Mouse (Mus musculus): ENCODE results near the gene Mast4. TPM values are rescaled to one million over a fixed set of nuclear protein-coding genes. Genes with fewer than 3 reads are reported as not detected.

Mast4 gene
- total and polyA plus RNA-seq, 3 experiments = 0.99 to 7.4 (median 6.1) TPM

GRCm38 (mm10) chr13:103225895-103226815 is 108.1 kb downstream of the Mast4 start:
- no peak overlapping the region for H3K9ac ChIP-seq (ENCODE audit: insufficient read depth, low read depth)
- no peak for DNase-seq (ENCODE audit: extremely low read depth)
- dilution Hi-C loops (cut with MboI; ENCODE audit: extremely low pct_ligation_motif_present, extremely low pct_unique_long_range_greater_than_20kb, low sequenced_read_pairs) (no loop called here), in situ Hi-C loops (cut with MboI; ENCODE audit: low pct_ligation_motif_present, low pct_unique_long_range_greater_than_20kb, low sequenced_read_pairs) (no loop called here)
- H3K4me1 ChIP-seq (ENCODE audit: control insufficient read depth in 1 of 2, insufficient read depth in 2 of 2) = no peaks in the 10 kb centered on the region
- H3K4me2 ChIP-seq (ENCODE audit: insufficient read depth, low read depth, poor library complexity, severe bottlenecking) = no peak overlapping the region
- H3K4me3 ChIP-seq (replicated peaks in 1 of 3; ENCODE audit: low read depth in 2 of 3, low read length in 2 of 3, poor library complexity in 1 of 3) = no peak overlapping the region
- TF ChIP-seq MYC (IDR thresholded peaks at IDR 0.05; ENCODE audit: low read depth, low read length) = no peak
- TF ChIP-seq JUN (IDR thresholded peaks at IDR 0.05; ENCODE audit: insufficient read depth, low read depth, low read length) = no peak
- TF ChIP-seq ELF1 (IDR thresholded peaks at IDR 0.05; ENCODE audit: low read depth, low read length) = no peak
- no peak for TF ChIP-seq SIN3A (IDR thresholded peaks at IDR 0.05; ENCODE audit: low read length)
- TF ChIP-seq JUND (conservative IDR thresholded peaks at IDR 0.05; ENCODE audit: low read depth, low read length) = no peak
- no peak for TF ChIP-seq CTCF (conservative IDR thresholded peaks at IDR 0.05 in 1 of 2, IDR thresholded peaks at IDR 0.05 in 1 of 2; ENCODE audit: low read depth in 2 of 2, low read length in 2 of 2)
- TF ChIP-seq POLR2A (IDR thresholded peaks at IDR 0.05; ENCODE audit: low read depth, low read length) = no peak
- TF ChIP-seq E2F4 (IDR thresholded peaks at IDR 0.05; ENCODE audit: insufficient replicate concordance, low read depth, low read length) = no peak
- TF ChIP-seq IRF4 (IDR thresholded peaks at IDR 0.05; ENCODE audit: low read depth, low read length) = no peak
- no peak for TF ChIP-seq UBTF (IDR thresholded peaks at IDR 0.05; ENCODE audit: low read depth, low read length)
- TF ChIP-seq TBP (conservative IDR thresholded peaks at IDR 0.05; ENCODE audit: low read depth, low read length) = no peak
- TF ChIP-seq BHLHE40 (IDR thresholded peaks at IDR 0.05; ENCODE audit: low read depth, low read length) = no peak
- H3K27ac ChIP-seq (ENCODE audit: insufficient read depth, low read depth) = no peak overlapping the region
- no peaks in the 10 kb centered on the region for H3K36me3 ChIP-seq (replicated peaks in 1 of 2; ENCODE audit: control insufficient read depth in 1 of 2, insufficient read depth in 1 of 2, low read length in 1 of 2)
- no peaks in the 10 kb centered on the region for H3K27me3 ChIP-seq (replicated peaks)
- no peaks in the 10 kb centered on the region for H3K9me3 ChIP-seq (replicated peaks; ENCODE audit: low read length)
- H3K79me2 ChIP-seq (replicated peaks; ENCODE audit: control insufficient read depth, extremely low read depth, insufficient read depth, poor library complexity, severe bottlenecking) = no peaks in the 10 kb centered on the region

- H3K79me2 ChIP-seq (replicated peaks; ENCODE audit: control insufficient read depth, extremely low read depth, insufficient read depth, poor library complexity, severe bottlenecking) = no peaks in the 10 kb centered on the region
- no peak for DNase-seq (ENCODE audit: extremely low read depth)
- no peak overlapping the region for H3K27ac ChIP-seq (ENCODE audit: insufficient read depth, low read depth)
- no peak overlapping the region for H3K4me3 ChIP-seq (replicated peaks in 1 of 3; ENCODE audit: low read depth in 2 of 3, low read length in 2 of 3, poor library complexity in 1 of 3)
- no peak for TF ChIP-seq MEF2A (IDR thresholded peaks at IDR 0.05; ENCODE audit: borderline replicate concordance, low read depth, low read length)
- no peak for TF ChIP-seq ZKSCAN1 (IDR thresholded peaks at IDR 0.05; ENCODE audit: borderline replicate concordance, low read depth, low read length)
- no peak for TF ChIP-seq TCF12 (IDR thresholded peaks at IDR 0.05; ENCODE audit: low read depth, low read length)
- TF ChIP-seq ZC3H11A (IDR thresholded peaks at IDR 0.05; ENCODE audit: low read depth, low read length) = no peak
- no peak for TF ChIP-seq ZNF384 (IDR thresholded peaks at IDR 0.05; ENCODE audit: low read depth, low read length)
- no peaks in the 10 kb centered on the region for H3K27me3 ChIP-seq (replicated peaks)
- in situ Hi-C loops (cut with MboI; ENCODE audit: low pct_ligation_motif_present, low pct_unique_long_range_greater_than_20kb, low sequenced_read_pairs) (no loop called here), dilution Hi-C loops (cut with MboI; ENCODE audit: extremely low pct_ligation_motif_present, extremely low pct_unique_long_range_greater_than_20kb, low sequenced_read_pairs) (no loop called here)
- no peaks in the 10 kb centered on the region for H3K36me3 ChIP-seq (replicated peaks in 1 of 2; ENCODE audit: control insufficient read depth in 1 of 2, insufficient read depth in 1 of 2, low read length in 1 of 2)
- H3K9me3 ChIP-seq (replicated peaks; ENCODE audit: low read length) = no peaks in the 10 kb centered on the region
- no peak overlapping the region for H3K4me2 ChIP-seq (ENCODE audit: insufficient read depth, low read depth, poor library complexity, severe bottlenecking)
- H3K9ac ChIP-seq (ENCODE audit: insufficient read depth, low read depth) = no peak overlapping the region
- H3K4me1 ChIP-seq (ENCODE audit: control insufficient read depth in 1 of 2, insufficient read depth in 2 of 2) = no peaks in the 10 kb centered on the region
Observed at GRCm38 (mm10) chr13:103225217-103225894, 108.9 kb downstream of the Mast4 start.

Measured in CH12.LX (cell line).